Mouse (Mus musculus) olfactory bulb, adult 2 months (tissue): Measurements from ENCODE around the gene Sh3gl2. TPM values are rescaled to one million over a fixed set of nuclear protein-coding genes. Genes with fewer than 3 reads are reported as not detected.

Experiments used
- H3K27ac ChIP-seq: fragments of 200-500 bp; 2 replicates; pipeline ENCODE4 v1.5.1; 2012; ENCODE audit warnings: low read depth, low read length; ENCODE audit not compliant: insufficient read depth
- H3K4me1 ChIP-seq: fragments of 200-500 bp; 2 replicates; pipeline ENCODE4 v1.6.1; 2012; ENCODE audit warnings: low read length; ENCODE audit not compliant: control insufficient read depth, insufficient read depth
- H3K4me3 ChIP-seq: fragments of 200-500 bp; 2 replicates; pipeline ENCODE4 v1.5.1; 2012; ENCODE audit warnings: mild to moderate bottlenecking, low read depth, low read length, moderate library complexity; ENCODE audit not compliant: insufficient read depth
- CTCF ChIP-seq: fragments of 200-500 bp; IDR thresholded peaks from 2 replicates; pipeline ENCODE4 v1.5.1; 2012; ENCODE audit warnings: low read depth, mild to moderate bottlenecking, low read length, moderate library complexity; ENCODE audit not compliant: insufficient read depth
- POLR2A ChIP-seq: fragments of 200-500 bp; IDR thresholded peaks from 2 replicates; pipeline ENCODE4 v1.6.1; 2012; ENCODE audit warnings: mild to moderate bottlenecking, low read depth, low read length, moderate library complexity; ENCODE audit not compliant: insufficient read depth
- WGBS: fragments of 180-500 bp; shearing (Covaris S2); methylation state at CpG from one replicate; pipeline ENCODE4 v1.1.7; 2018; 5-methylcytosine and 5-hydroxymethylcytosine counted together
- polyA plus RNA-seq: library from polyadenylated mRNA; stranded (reverse); fragments of >200 nt; gene quantifications from 2 replicates; pipeline ENCODE4 v1.2.4, GENCODE M21; 2012; ENCODE audit warnings: low replicate concordance; ENCODE audit not compliant: missing spikeins, insufficient read depth, insufficient read length

Gene Sh3gl2
- polyA plus RNA-seq, 1 experiment, result 339 TPM

DNA sequence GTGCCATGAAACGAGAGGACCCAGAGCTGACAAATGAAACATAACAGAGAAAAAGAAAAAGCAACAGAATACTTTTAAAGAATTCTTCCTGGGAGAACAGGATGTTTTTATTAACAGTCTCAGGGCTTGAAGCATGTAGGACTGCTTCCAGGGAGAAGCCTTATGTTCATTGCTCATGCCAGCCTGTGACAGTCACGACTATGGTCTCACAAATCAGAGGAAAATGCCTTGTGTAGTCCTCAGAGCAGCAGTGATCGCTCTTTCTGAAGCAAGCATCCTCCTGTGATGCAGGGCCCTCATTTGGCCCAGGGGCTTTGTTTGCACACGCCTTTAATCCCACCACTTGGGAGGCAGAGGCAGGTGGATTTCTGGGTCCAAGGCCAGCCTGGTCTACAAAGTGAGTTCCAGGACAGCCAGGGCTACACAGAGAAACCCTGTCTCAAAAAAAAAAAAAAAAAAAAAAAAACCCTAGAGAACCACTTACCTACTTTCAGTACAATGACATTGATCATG lies 129.8 kb downstream of the Sh3gl2 start:
- TF ChIP-seq CTCF (no peak), POLR2A (no peak)
- H3K4me3 ChIP-seq, result no peak overlapping the region
- 78% methylated on average over 4 of the region's 4 CpGs for WGBS
- no peaks in the 10 kb centered on the region for H3K4me1 ChIP-seq
- H3K27ac ChIP-seq, result no peak overlapping the region

DNA sequence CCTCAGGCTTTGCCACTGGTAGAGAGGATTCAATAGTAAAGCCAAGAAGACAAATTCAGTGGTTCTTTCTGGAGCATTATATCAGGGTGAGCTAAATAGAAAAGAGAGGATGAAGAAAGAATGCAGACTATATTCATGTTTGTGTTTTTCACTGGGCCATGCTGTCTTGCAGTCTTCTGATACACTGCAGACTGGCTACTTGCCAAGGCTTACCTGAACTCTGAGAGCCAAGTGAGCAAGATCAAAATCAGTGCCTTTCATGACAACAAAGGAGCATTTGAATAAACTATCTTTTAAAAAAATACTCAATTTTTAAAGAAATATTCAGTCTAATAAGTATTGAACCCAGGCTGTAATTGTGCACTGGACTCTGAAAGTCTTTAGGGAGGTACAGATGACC lies 131.4 kb downstream of the Sh3gl2 start:
- TF ChIP-seq POLR2A (no peak), CTCF (no peak)
- H3K4me1 ChIP-seq, result no peaks in the 10 kb centered on the region
- H3K27ac ChIP-seq, result no peak overlapping the region
- no peak overlapping the region for H3K4me3 ChIP-seq

DNA sequence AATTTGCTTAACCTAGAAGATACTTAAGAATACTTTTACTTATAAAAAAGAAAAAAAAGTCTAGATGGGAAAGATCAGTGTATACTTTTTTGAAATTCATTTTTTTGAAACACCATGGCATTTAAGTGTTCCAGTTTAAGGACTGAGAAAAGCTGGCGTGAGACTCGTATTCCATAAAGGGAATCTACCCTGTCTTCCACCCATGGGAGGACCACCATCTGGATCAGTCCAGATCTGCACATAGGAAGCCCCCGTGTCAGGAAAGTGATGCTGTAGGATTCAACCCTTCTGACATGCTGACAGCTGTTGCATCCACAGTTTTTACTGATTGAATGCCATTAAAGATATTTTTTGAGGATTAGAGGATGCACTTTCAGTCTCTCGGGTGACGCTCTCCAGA lies 134.2 kb downstream of the Sh3gl2 start:
- 89% methylated on average over 5 of the region's 5 CpGs for WGBS
- TF ChIP-seq POLR2A (no peak), CTCF (no peak)
- H3K27ac ChIP-seq, result no peak overlapping the region
- no peak overlapping the region for H3K4me3 ChIP-seq
- H3K4me1 ChIP-seq, result no peaks in the 10 kb centered on the region

DNA sequence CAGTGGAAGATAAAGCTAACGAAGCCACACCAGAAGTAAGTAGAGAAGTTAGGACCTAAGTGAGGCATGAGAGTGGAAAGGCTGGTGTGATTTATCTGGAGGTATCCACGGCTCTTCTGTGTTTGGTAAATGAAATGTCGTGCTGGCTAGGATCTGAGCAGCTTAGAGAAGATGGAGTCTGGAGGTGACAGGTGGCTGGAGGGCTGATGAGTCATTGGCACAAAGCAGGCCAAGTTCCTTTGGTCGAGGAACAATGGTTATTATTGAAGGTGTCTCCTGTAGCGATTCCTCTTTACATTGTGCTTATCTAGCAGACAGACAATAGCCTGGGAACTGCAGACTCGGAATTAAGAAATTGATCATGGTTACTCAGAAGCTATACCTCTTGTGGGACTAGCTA lies 135.8 kb downstream of the Sh3gl2 start:
- WGBS, result 70% methylated on average over 6 of the region's 6 CpGs
- no peak for TF ChIP-seq CTCF
- no peak for TF ChIP-seq POLR2A
- no peak overlapping the region for H3K27ac ChIP-seq
- H3K4me3 ChIP-seq, result no peak overlapping the region
- H3K4me1 ChIP-seq, result no peaks in the 10 kb centered on the region

DNA sequence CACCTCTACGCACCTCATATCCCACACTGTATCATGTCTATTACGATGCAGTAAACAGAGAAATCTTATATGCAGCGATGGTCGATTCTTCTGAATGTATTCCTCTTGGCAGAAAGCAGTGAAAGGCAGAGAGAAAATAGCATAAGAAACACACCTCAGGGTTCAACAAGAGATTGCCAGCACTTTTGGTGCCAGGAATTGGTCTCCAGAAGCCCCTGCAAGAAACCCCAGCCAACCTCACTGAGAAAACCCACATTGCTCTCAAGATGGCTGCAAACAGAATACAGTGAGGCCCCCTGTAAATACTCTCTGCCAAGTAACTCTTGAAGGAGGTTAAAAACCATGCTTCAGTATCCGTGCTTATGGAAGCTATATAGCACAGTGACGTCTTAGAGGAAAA lies 141.0 kb downstream of the Sh3gl2 start:
- no peak overlapping the region for H3K4me3 ChIP-seq

GRCm38 (mm10) chr4:85348079-85348643 lies 143.2 kb downstream of the Sh3gl2 start:
- 26% methylated on average over 8 of the region's 8 CpGs for WGBS
- Histone ChIP-seq H3K4me3 (no peak overlapping the region), H3K27ac (peak overlapping the region; percentile 80), H3K4me1 (peaks cover 5% of the 10 kb centered on the region; the same call in 1 of the 2 replicates)
- TF ChIP-seq POLR2A (no peak), CTCF (no peak)

More for the DNA sequence above, 141.0 kb downstream of the Sh3gl2 start:
- WGBS, result 78% methylated on average over 6 of the region's 6 CpGs
- peaks cover 3% of the 10 kb centered on the region; the same call in 1 of the 2 replicates for H3K4me1 ChIP-seq
- TF ChIP-seq POLR2A, result no peak
- TF ChIP-seq CTCF, result no peak
- no peak overlapping the region for H3K27ac ChIP-seq

GRCm38 (mm10) chr4:85362661-85363060 lies 157.7 kb downstream of the Sh3gl2 start:
- TF ChIP-seq POLR2A, result no peak
- no peak for TF ChIP-seq CTCF
- H3K4me3 ChIP-seq, result no peak overlapping the region
- H3K27ac ChIP-seq, result no peak overlapping the region
- H3K4me1 ChIP-seq, result 0 out of 2 replicates have a peak, but pooled peaks cover 6% of the 10 kb centered on the region
- 76% methylated on average over 3 of the region's 3 CpGs for WGBS

DNA sequence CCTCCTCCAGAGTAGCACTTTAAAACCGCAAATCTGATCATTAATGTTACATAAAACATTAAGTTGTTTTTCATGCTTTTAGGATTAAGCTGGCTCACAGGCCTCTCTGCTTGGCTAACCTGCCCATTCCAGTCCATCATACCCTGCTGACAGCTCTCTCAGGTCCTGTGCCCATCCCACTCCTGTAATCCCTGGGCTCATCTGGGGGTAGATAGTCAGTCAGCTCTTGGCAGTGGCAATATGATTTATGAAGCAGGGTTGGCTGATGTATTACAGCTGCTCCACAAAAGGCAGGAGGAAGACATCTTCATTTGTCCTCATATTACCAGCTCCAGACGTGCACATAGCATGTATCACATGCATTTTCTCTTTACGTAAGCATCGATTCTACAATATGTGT lies 158.3 kb downstream of the Sh3gl2 start:
- H3K27ac ChIP-seq, result no peak overlapping the region
- no peak for TF ChIP-seq CTCF
- no peak for TF ChIP-seq POLR2A

GRCm38 (mm10) chr4:85371036-85371435 lies 166.1 kb downstream of the Sh3gl2 start:
- WGBS, result 27% methylated on average over 6 of the region's 6 CpGs
- TF ChIP-seq POLR2A (no peak), CTCF (no peak)
- Histone ChIP-seq H3K27ac (peak overlapping the region; percentile 90), H3K4me3 (no peak overlapping the region), H3K4me1 (peaks cover 12% of the 10 kb centered on the region)

More for the DNA sequence above, 158.3 kb downstream of the Sh3gl2 start:
- 90% methylated on average over 4 of the region's 4 CpGs for WGBS
- H3K4me3 ChIP-seq, result no peak overlapping the region
- H3K4me1 ChIP-seq, result 0 out of 2 replicates have a peak, but pooled peaks cover 6% of the 10 kb centered on the region
